Mouse (Mus musculus): Measurements from ENCODE around the gene Dpf3.

Dpf3 gene

DNA sequence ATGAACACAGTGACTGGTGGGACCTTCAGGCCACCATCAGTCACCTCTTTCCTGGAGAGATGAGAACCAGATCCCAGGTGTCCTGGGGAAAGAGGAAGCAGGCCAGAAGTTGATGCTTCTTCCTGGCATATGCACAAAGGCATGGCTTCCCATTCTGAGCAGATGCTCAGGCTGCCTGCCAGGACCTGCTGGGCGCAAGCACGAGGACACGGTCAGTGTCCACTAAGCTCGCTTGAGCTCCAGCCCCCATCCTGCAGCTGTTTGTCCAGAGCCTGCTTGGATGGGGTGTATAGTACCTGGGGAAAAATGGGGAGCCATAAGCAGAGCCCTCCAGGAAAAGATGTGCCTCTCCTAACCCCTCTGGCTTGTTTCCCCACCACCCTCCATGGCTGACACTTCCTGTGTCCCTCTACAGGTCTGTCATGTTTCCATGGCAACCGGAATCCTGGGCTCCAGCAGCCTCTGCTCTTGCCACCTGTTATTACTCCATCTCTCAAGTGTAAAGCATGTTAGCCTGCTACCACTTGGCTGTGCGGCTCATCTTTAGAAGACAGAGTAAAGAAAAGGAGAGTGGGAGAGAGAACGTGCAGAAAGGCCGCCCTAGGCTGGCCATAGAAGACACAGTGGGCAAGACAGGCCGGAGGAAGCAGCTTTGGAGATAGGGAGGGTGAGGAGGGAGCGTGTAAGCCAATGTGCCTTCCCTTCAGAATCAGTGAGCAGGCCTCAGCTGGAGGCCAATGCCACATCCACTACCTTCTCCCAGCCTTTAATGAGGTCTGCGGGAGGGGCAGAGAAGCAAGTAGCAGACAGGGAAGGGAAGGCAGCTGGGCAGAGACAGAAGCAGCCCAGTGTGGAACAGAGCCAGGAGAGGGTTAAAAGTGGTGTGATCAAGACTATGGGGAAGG lies 209.7 kb downstream of the Dpf3 start:
- peak; percentile 81 for DNase-seq

DNA sequence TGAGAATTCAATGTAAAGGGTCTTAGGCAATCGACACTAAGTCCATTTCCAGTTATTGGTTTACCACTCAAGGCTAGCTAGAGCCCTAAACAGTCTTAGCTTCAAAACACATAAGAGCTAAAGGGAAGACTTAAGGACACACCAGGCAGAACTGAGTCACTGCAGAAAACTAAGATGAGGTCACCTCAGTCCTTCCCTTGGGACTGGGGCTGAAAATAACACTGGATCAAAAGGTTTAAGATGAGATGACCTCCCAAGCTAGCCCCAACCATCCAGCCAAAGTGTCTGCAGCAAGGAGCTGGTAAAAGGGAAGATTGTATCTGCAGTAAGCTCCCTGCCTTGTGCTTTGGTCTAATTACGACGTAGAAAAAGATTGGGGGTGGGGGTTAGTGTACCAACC lies 216.3 kb downstream of the Dpf3 start:
- DNase-seq: no peak

DNA sequence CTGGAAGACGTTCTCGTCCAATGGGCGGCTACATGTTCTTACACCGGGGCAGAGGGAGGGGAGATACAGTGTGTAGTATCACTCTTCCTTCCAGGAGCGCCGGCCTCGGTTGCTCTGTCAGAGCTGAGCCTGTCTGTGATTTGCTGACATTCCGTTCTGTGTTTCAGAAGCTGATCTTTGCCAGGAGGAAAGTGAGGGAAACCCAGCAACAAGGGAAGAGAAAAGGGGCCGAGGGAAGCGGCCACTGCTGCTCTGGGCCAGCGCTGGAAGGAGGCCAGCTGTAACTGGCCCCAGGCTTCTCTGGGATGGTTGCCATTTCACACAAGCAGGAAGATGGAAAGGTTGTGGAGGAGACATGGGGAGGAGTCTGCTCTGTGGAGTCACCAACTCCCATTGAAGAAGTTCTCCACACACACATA lies 219.0 kb downstream of the Dpf3 start:
- peak; percentile 78 for DNase-seq

DNA sequence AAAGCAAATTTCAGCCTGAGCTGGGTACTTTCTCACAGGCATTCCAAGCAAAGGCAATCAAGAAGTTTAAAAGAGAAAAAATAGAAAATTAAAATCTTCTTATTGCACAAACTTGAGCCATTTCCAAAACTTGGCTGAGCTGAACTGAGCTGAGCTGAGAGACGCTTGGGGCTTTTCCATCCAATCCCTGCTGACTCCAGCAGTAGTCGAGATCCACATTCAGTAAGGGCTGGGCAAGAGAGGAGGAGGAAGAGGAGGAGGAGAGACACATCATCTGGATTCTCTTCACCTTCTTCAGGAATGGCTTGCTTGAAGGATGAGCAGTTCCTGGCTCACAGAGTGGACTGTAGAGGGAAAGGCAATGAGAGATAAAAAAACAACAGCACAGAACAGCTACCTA lies 227.0 kb downstream of the Dpf3 start:
- no peak for DNase-seq

DNA sequence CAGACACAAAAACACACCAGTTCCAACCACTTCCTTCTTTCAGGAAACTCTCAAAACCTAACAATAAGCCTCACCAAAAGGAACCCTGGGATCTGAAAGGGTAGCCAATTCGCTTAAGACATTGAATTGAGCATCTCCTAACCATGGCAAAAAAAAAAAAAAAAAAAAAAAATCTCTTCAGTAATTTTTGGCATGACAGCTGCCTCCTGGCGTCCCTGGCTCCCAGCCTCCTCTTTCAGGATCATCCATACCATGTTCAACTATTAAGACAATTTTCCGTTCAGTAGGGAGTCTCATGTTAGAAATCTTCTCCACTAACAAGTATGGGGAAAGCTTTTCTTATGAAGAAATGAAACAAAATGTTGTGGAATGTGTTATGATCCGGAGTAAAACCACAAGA lies 233.1 kb downstream of the Dpf3 start:
- DNase-seq: no peak

DNA sequence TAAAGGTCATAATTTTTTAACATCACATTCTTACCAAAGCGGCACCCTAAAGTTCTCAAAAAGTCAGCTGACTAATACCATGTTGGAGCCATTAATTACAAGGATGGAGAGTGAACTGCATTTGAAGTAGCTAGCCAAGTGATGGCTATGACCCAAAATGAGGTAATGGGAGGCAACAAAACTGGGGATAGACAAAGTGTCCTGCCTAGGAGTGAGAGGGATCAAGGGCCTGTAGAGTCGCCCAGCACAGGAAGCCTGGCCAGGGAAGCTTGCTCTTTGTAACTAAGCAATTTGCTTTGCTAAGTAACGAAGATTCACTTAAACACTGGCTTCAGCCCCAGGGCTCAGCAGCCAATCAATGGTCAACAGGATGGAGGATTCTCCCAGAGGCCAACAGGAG lies 238.4 kb downstream of the Dpf3 start:
- DNase-seq: no peak

DNA sequence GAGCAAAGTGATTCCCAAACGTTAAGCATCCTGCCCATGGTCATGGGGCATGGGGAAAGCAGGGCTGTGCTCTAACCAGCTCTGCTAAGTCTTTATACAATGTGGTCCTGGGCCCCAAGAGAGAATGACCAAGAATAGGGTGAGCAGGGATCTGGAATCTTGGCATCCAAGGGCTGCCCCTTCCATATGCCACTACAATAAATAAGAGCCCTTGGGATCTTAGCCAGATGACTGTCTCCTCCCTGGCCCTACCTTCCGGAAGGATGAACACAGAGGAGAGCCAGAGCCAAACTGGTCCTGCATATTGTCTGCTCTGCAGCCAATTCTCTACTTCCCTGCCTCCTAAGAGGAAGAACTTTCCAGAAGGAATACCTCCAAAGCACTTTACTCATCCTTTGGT lies 238.9 kb downstream of the Dpf3 start:
- peak; percentile 78 for DNase-seq

DNA sequence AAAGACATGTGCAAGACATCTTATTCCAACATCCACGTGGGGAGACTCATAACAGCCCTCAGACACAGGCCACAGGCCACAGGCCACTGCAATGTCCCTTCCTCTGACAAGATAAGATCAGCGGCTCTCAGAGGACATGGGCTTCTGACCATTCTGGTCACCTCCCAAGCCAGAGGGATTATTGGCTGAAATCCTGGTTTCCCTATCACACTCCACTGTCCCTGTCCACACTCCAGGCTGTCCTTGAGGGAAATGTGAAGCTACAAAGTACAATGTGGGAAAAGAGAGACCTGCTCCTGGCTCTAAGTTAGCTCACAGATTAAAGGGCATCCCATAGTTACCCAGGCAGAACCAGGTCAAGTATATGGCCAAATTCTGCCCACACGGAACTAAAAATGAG lies 239.8 kb downstream of the Dpf3 start:
- DNase-seq: peak; percentile 40

DNA sequence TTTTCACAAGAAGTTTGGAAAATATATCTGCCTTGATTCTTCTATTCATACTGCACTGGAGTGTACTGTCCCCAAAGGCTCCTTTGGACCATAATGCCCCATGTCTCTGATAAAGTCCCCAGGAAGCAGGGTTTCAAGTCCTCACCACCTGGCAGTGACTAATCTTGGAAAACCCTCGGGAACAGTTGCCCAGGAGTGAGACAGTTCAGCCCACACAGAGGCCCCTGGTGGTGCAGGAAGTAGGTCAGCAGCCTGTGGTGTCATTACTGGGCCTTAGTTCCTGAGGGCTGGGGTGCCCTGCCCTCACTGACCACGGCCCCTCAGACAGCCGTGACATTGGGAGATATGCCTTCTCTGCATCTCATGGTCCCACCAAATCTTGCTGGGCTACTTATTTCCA lies 246.5 kb downstream of the Dpf3 start:
- DNase-seq: peak; percentile 41

DNA sequence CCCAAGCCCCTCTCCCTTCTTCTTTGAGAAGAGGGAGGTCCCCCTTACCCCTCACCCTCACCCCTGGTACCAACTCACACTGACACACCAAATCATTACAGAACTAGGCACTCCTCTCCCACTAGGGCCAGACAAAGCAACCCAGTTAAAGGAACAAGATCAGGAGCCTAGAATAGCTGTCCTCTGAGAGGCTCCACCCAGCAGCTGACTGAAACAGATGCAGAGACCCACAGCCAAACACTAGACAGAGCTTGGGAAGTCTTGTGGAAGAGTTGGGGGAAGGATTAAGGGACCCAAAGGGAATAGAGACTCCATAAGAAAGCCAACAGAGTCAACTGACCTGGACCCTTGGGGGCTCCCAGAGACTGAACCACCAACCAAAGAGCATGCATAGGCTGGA lies 246.9 kb downstream of the Dpf3 start:
- DNase-seq: no peak

DNA sequence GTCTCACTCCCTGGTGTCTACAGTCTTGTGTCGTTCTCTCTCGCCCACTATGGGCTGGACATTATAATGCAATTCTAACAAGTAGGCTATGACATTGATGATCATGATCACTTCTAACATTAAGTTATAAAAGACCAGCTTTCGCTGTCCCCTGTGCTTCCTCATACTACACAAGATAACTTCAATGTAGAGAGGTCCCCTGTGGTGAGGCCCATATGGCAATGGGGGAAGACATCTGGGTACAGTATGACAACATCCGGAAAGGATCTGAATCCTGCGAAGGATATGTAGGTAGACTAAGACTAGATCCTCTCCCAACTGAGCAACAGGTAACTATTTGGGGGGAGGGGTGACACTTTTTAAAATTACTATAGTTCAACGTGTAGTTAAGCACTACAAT lies 251.7 kb downstream of the Dpf3 start:
- DNase-seq: no peak

DNA sequence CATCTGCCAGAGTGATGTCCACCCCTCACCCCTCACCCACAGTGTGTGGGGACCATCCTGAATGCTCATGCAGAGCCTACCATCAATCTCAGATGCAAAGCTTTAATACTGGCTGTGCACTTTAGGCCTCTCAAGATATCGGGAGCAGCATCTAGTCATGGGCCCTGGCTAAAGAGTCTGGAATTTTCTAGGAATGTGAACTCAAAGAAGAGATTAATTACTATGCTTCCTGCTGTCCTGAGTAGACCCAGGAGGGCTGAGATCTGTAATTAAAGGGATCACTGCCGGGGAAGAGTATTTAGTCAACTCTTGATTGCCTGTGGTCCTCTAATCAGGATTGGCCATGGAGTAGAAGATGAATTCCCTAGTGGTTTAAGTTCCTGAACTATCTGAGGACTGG lies 252.5 kb downstream of the Dpf3 start:
- DNase-seq: no peak

DNA sequence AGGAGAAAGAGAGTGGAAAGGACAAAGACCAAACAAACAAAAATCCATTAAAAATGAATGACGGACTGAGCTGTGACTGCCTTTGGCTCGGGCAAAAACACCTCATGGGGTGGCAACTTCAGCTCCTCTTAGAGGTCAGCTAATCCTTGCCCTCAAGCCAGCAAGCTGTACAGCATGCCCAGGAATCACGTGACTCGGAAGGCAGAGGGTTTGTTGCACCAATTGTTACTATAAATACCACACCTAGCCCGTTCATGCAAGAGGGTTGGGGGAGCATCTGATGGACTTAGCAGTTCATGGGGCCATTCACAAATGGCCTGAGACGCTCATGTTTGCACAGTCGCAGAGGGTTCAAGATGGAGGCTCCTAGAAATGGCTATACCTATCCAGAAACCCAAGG lies 253.9 kb downstream of the Dpf3 start:
- DNase-seq: no peak

DNA sequence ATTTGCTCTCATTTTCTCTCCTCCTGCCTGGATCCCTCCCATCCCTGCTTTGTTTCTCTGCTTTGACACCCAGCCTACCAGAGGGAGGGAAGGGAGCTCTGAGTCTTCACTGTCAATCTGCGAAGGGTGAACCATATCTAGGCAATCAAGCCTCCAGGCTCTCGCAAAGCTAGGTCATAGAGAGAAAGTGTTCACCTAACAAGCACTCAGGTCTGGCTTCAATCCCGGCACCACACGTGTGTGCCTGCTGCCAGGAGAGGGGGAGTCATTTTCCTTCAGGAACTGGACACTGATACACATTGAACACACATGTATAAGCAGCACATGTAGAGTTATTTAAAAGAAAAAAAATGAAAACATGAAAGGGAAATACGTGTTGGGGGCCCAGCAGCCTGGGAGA lies 254.6 kb downstream of the Dpf3 start:
- DNase-seq: no peak

DNA sequence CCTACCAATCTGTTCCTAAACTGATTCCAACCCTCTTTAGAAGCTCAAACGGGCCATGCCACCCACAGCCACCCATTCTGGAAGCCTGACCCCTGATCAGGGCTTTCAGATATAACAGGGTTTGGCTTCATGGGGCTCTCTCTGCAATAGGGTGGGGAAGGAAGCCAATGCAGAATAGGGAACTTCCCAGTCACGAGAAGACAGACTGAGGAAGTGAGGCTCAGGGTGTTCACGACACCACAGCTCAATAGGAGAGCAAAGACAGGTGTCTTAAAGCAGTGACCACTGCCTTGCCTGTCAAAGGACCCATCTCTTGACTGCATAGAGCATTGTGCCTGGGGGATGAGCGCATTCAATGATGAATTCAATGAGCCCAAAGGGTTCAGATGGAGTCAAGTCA lies 256.3 kb downstream of the Dpf3 start:
- DNase-seq: no peak

DNA sequence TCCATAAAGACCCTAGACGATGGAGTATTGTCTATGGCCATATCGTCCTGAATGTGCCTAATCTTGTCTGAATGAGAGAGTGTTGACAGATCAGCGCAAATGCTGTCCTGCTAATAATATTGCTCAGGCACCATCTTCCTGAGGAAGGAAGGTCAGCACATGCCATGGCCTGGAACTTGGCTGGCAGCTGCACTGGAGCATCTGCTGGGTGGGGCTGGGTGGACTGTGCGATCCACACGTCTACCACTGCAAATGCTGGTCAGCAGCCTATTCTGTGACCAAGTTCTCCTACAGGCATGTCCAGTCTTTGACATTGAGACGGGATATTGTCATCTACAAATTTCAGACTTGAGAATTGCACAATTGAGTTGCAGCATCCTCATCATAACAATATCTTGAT lies 257.8 kb downstream of the Dpf3 start:
- DNase-seq: no peak

DNA sequence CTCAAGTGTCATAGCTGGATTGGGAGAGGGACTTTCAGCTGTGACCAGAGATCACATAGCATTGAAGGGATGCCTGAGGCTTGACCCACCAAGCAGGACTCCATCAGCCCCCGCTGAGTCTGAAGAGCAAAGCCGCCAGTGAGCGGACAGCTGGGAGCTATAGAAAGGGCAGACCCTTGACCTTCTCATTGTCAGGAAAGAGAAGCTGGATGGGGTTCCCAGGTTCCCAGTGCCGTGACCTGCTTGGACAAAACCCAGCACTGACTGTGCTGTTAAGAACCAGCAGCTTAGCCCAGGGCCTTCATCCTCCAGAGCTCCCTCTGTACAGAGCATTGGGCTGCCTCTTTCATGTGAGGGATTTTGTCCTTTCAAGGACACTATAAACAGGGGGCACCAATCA lies 260.5 kb downstream of the Dpf3 start:
- DNase-seq: no peak

DNA sequence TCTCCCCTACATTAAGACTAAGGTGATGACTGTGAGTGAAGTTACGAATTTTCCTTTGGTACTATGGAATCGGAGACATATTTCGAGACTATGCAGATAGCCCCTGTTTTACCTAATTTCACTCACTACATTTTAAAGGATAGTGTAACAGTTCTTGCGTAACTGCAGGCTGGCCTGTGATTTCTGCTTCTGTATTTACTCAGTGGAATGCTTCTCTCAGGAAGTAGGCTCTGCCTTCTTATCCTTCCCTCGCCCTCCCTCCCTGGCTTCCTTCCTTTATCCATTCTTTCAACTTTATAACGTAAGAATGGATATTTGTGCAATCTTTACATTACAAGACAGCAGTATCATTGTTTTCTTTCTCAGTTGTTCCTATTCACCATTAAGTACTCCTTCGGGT lies 266.6 kb downstream of the Dpf3 start:
- DNase-seq: no peak

DNA sequence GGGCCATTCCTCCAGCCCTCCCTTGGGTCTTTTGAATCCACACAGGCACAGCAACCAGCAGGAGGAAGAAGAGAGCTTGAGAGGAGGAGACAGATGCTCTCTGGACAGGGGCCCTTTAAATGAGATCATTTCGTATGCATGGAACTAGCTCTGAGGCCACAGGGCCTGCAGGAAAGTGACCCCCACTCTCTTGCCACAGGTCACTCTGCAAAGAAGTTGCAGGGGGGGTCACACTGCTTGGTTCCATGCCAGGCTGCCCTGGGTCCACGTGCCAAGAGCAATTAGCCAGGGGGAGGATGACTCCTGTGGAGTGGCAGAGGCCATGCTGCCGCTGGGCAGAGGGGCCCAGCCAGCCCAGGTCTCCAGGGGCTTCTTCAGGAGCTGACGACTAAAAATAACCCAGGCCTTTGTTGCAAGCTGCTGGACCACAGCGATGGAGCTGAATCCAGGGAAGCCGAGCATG lies 273.6 kb downstream of the Dpf3 start:
- DNase-seq: peak; percentile 44

DNA sequence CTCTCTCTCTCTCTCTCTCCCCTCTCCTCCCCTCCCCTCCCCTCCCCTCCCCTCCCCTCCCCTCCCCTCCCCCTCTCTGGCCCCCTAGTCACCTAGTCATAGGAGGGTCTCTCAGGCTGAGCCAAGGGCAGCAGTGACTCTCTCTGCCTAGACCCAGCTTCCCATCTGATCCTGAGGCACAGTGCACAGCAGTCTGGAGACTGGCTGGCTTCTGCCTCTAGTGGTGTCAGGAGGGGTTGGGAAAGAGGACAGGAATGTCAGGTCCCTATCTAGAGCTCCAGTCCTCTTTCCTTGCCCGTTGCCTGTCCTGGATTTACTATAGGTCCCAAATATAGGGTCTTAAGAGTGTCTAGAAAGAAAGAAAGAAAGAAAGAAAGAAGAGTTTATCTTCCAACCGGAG lies 275.5 kb downstream of the Dpf3 start:
- no peak for DNase-seq

DNA sequence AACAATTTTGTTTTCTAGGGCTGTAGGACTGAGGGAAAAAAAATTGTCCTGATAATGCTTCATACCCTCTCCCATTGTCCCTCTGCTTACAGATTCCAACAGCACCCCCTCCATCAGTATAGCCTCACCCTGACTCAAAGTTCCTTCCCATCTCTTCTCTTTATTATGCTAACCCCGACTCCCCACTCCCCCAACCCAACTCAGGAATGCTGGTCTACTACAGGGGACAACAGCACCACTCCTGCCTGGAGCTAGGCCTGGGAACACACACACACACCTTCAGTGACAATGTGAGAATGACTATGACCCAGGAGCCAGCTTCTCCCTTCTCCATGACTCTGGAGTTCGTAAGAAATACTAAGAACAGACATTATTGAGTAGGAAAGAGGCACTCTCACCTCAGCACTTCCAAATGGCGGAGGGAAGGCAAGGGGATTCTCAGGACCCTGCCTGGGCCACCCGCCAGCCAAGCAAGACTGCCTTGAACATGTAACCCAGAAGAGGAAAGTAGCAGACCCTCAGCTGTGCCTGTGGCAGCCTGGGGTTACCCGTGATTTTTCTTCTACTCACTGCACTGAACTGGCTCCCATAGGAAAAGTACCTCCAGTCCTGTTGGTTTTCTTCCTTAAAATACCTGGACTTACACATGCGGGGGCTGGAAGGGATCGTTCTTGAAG lies 276.2 kb downstream of the Dpf3 start:
- no peak for DNase-seq

DNA sequence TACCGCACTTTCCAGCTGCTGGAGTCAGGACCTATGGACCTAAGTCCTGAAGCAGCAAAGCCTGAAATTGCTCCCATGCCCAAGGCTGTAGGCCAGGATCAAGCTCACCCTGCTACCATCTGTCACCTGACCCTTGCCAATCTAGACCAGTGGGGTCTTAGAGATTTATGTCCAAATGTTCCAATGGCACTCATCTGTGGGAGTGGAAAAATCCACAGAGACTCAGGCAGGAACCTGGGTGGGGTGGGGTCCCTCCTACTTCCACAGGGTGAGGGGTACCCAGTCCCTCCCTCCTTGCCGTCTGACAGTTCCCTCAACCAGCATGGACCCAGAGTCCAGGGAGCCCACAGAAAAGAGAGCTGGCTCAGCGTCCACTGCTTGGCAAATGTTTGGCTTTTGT lies 276.8 kb downstream of the Dpf3 start:
- peak; percentile 66 for DNase-seq

DNA sequence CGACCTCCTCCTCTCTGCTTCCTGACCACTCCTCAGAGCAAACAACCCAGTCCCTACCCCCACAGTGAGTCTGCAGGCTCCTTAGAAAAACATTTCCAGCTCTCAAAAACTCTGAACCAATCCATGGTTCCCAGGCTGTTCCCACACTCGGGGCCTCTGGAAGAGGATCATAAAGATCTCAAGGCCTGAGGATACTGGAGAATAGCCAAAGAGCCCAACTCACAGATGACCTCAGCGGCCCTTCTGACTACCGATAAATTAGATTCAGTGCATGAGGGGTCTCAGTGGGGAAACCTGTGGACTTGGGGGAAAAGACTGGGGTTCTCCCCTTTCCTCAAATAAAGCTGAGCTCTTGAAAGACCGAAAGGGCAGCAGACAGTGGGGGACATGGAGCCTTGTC lies 277.2 kb downstream of the Dpf3 start:
- no peak for DNase-seq

DNA sequence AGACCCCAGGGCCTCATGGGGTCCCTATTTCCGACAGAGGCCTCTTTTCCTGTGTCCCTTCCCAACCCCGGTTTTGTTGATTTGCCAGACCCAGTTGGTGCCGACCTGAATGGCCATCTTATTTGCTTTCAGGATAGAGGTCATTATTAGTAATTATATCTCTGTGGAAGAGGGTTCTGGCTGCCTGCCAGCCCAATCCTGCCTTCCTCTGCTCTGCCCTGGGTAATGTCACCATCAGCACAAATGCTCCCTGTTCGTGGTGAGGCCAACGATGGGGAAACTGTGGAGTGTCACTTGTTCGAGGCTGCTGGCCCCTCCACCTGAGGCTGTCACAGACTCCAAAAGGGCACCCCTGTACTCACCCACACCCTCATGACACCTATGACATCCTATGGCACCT lies 278.1 kb downstream of the Dpf3 start:
- peak; percentile 60 for DNase-seq

DNA sequence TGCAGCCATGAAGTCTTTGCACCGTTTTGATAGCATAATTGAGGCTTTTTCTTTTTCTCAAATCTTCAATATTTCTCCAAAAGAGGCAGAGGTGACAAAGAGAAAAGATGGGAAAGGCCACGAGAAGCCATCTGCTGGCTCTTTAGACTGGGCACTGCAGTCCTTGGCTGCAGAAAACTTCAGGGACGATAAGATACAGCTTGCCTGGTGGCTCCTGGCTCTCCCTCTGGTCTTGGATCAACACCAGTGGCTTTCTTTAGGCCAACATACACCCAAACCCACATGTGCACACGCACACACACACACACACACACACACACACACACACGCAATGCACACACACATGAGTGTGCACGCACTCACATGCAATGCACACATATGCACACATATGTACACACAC lies 278.7 kb downstream of the Dpf3 start:
- DNase-seq: no peak
